Mouse (Mus musculus): ENCODE measurements around the gene Cp.
A peak's percentile ranks its signal among the peaks of the same experiment; 100 is the strongest.
"Not testable (repeated sequence)": the region's sequence is repeated elsewhere in the genome, so short reads cannot be mapped to it uniquely, and the experiment has no call there.

Gene Cp

GRCm38 (mm10) chr3:19956885-19957284, at the start of gene Cp:
Gene Cp (plus strand): TSS chr3:19957054.
- DNase-seq (ENCODE audit: low spot score in 2 of 2): no peak

DNA sequence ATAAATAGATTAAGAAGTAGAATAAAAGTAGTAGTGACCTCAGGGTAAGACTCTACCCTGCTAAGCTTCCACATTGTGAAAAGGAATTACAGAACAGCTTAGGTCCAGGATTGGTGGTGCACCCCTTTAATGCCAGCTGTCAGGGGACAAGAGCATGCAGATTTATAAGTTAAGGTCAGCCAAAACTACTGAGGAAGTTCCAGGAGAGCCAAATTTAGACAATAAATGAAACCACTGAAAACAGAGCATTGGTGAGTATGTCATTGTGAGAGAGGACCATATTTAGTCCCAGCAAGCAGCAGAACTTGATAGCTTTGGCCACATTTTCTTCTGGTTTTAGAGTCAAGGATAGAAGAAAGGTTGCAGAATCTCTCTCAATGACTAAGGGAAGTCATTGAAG, 8.3 kb upstream of the Cp start:
- DNase-seq (ENCODE audit: low spot score in 2 of 2): no peak

DNA sequence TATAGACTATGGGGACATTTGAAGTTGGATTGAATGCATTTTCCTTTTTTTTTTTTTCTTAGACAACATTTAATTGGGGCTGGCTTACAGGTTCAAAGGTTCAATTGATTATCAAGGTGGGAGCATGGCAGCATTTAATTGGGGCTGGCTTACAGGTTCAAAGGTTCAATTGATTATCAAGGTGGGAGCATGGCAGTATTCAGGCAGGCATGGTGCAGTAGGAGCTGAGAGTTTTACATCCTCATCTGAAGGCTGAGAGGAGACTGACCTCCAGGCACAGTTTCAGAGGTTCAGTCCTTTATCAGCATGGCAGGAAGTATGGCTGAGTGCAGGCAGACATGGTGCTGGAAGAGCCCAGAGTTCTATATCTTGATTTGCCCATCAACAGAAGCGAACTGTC, 7.5 kb upstream of the Cp start:
- not testable (repeated sequence) for DNase-seq (ENCODE audit: low spot score in 2 of 2)

DNA sequence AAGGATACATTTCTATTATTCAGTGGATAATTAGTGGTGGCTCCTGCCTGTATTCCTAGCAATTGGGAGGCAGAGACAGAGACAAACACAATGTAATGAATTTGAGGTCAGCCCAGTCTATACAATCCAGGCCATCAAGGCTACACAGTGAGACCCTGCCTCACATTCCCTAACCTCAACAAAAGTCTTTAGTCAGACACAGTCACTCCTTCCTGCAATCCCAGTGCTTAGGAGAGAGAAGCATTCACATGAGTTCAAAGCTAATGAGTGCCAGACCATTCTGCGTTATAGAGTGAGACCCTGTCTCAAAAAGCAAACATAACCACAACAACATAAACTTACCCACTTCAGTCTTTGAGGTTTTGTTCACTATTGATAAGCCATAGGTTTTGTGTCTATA, 3.4 kb upstream of the Cp start:
- no peak for DNase-seq (ENCODE audit: low spot score in 2 of 2)

DNA sequence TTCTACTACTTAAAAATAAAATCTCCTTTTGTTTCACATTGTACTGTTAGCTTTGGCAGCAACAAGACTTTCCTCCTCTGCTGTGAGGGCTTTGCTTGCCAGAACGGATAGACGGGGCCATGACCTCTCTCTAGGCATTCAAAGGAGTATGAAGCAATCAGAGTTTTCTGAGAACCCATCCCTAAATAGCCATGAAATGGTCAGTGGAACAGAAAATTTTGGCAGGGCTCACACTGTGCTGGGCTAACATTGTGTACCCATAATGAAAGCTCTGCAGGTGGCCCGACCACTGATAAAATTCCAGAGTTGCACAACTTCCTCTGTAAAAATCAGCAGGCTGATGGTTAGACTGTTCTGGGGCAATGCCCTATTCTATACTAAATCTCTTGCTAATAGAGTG, 3.0 kb upstream of the Cp start:
- DNase-seq (ENCODE audit: low spot score in 2 of 2): peak in 1 of 2 experiments; percentile 15

DNA sequence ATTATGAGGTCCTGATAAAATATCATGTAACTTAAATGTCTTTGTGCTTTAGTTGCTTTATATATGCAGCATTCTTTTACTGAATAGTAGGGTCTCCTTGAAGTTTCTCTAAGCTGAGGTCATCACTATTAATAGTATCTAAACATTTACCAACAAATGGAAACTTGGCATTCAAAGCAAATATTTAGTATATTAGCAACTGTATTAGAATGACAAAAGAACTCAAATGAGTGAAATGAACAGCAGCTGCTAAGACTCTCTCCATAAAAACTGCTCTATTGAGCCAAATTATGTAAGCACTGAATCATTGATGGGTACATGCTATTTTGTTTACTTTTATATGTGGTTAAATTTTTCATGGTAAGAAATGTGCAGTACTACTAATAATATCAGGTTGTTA, 1.2 kb downstream of the Cp start:
- DNase-seq (ENCODE audit: low spot score in 2 of 2): no peak

DNA sequence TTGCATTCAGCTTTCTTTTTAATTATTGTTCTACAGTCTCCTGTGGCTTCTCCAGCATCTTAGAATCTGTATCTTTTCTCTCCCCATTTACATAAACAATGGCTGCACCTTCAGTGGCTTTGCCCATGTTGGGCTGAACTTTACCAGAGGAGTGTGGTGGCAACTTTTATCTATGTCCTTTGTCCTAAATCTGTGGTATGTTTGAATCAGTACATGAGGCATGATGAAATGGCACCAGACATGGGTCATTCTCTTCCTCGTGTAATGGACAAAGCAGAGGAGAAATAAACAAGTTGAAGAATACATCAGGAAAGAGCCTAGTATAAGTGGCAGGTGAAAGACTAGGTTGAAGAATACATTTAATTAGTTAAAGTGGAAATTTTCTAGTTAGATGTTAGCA, 2.1 kb downstream of the Cp start:
- DNase-seq (ENCODE audit: low spot score in 2 of 2): no peak

DNA sequence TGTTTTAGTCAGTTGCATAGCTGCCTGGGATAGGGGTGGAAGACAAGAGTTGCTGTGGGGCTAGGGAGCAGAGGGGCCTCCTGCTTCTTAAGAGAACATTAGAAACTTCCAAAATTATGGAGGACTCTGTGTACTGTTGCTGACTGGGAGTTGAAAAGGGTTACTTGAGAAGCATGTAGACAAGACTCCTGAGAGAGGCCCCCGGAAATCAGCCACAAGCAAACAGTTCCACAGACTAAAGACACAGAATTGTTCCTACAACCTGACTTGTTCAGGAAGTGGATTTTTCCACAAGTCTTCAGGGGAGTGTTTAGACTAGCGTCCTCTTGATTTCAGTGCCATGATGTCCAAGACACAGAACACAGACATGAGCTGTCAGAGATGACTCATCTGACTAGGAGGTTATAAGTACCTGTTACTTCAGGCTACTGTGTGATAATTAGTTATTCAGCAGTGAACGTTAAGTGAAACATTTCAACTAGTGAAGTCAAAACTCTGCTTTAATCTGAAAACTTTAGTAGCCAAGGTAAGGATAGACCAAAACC, 3.8 kb downstream of the Cp start:
- no peak for DNase-seq (ENCODE audit: low spot score in 2 of 2)

DNA sequence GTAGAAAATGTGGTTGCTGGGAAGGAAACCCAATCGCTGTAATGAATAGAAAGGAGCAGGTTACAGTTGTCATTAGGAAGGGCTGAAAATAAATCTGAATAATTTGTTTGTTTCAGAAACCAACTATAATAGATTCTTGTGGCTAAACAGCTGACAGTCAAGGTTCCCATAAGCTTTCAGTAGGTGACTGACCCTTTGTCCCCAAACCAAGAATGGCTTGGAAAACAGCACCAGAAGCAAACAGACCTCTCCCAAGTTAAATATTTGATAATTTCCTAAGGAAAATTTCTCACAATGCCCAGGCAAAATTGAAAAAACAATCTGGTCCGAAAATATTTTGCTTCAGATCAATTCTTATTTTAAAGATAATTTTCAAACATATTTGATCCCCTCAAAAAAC, 4.5 kb downstream of the Cp start:
- DNase-seq (ENCODE audit: low spot score in 2 of 2): no peak

DNA sequence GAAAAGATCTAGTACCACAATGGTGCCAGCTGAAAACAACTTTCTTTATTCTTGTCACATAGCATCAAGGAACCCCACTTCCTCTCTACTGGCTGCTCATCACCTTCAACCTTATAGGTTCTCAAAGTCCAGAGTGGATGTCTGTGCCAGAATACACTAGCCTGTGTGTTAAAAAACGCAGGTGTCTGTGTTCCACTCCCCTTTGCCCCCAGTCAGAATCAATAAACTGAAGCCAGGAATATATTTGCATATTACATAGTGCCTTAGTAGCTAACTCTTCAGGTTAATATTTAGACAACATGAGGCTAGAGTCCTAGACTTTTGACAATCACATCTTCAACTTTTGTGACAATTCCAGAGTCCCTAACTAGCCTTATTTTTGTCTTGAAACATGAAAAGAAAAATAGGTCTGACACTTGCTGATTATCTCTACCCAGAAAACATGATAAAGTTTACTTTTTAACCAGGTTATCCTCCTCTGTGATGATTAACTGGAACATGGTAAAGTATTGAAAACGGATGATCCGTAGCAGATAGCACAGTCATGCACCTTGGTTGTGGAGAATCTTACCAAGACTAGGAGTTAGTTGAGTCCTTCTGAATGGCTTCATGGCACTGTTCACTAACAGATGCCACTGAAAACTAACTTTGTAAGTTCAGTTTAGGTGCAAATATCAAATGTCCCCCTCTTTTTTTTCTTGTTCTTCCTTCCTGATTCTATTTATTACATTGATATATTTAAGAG, 6.1 kb downstream of the Cp start:
- DNase-seq (ENCODE audit: low spot score in 2 of 2): no peak

GRCm38 (mm10) chr3:19964625-19965188, 7.9 kb downstream of the Cp start:
- DNase-seq (ENCODE audit: low spot score in 2 of 2): no peak

- no peak for DNase-seq (ENCODE audit: low spot score in 2 of 2)
These were observed 8.4 kb downstream of the Cp start for GRCm38 (mm10) chr3:19965239-19965638.

DNA sequence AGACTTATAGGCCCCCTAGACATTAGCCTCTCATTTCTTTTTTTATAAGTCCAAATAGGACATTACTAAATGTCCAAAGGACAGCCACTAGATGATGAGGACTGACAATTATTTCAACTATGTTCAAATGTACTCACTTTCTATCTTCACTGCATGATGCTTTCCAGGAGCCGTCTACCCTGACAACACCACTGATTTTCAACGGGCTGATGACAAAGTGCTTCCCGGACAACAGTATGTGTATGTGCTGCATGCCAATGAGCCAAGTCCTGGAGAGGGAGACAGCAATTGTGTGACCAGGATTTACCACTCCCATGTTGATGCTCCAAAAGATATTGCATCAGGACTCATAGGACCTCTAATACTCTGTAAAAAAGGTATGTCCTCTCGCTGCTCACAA, 9.2 kb downstream of the Cp start:
- DNase-seq (ENCODE audit: low spot score in 2 of 2): no peak

- DNase-seq (ENCODE audit: low spot score in 2 of 2): no peak
These were observed 21.6 kb downstream of the Cp start for GRCm38 (mm10) chr3:19978474-19978873.

GRCm38 (mm10) chr3:19981156-19981555, 24.3 kb downstream of the Cp start:
- DNase-seq (ENCODE audit: low spot score in 2 of 2): no peak

DNA sequence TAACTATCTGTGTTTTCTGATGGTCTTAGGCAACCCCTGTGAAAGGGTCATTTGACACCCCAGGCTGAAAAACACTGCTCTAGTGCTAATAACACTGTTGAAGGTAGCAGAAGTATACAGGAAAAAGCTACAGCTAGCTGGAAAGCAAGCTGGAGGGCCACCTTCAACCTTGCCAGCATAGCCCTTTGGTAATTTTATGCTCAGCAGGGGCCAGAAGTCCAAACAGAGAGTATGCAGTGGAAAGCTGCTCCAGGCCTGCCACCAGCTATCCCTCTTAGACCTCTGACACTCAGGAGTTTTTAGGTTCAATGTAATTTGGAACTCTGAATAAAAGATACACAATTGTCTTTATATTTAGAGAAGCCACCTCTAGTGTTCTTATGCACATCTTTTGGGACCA, 26.0 kb downstream of the Cp start:
- DNase-seq (ENCODE audit: low spot score in 2 of 2): no peak

- DNase-seq (ENCODE audit: low spot score in 2 of 2): no peak
These were observed 29.3 kb downstream of the Cp start for GRCm38 (mm10) chr3:19986123-19986522.

DNA sequence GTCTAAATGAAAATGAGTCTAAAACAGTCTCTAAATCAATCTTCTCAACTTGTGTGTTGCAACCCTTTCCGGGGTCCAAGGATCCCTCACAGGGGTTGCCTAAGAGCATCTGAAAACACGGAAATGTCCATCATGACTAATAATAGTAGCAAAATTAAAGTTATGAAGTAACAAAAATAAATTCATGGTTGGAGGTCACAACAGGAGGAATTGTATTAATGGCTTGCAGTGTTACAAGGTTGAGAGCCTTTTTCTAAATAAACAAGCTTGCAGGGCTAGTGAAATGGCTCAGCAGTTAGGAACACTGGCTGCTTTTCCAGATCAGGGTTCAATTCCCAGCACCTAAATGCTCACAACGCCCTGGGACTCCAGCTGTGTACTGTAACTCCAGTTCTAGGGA, 33.2 kb downstream of the Cp start:
- DNase-seq (ENCODE audit: low spot score in 2 of 2): no peak

DNA sequence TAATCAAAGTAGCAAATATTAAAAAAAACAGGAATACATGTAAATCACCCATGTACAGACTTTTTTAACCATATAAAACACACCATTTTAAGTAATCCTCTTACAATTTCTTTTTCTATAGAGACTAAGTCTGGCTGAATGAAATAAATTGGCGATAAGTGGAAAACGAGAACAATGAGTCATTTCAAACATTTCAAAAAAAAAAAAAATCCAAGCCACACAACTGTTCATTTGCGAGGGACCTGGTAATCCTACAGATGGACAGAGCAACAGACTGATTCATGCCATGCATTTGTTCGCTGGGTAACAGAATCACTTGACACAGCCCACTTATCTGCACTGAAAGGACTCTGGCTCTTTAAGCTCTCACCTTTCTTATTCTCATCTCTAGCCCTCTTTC, 35.5 kb downstream of the Cp start:
- no peak for DNase-seq (ENCODE audit: low spot score in 2 of 2)

DNA sequence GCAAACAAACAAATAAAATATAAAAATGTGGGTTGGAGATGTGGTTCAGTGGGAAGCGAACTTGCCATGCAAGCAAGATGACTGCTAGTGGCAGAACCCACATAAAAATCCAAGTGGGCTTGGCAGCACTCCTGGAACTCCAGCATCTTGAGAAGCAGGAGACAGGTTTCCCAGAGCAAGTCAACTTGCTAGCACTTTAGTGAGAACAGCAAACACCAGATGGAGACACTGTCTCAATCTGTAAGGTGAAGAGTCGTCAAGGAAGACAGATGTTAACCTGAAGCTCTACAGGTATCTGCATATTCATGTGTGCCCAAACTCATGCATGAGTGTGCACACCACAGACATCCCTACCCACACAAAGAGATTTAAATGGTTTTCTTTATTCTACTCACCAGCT, 42.7 kb downstream of the Cp start:
- DNase-seq (ENCODE audit: low spot score in 2 of 2): no peak

- DNase-seq (ENCODE audit: low spot score in 2 of 2): no peak
These were observed 44.0 kb downstream of the Cp start for GRCm38 (mm10) chr3:20000806-20001205.

DNA sequence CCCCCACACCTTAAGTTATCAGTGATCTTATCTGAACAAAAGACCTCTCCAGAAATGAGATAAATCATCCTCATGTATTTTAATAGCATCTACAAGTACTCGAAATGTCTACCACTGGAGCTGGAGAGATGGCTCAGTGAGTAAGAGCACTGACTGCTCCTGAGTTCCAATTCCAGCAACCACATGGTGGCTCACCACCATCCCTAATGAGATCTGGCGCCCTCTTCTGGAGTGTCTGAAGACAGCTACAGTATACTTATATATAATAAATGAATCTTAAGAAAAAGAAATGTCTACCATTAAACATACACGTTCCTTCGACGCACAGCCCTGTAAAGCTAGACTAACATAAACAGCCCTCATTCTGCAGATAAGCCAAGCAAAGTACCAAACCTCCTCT, 45.9 kb downstream of the Cp start:
- peak in 1 of 2 experiments; percentile 26 for DNase-seq (ENCODE audit: low spot score in 2 of 2)

GRCm38 (mm10) chr3:20004422-20004821, 47.6 kb downstream of the Cp start:
- no peak for DNase-seq (ENCODE audit: low spot score in 2 of 2)

- DNase-seq (ENCODE audit: low spot score in 2 of 2): no peak
These were observed 48.8 kb downstream of the Cp start for GRCm38 (mm10) chr3:20005611-20006010.

All from spleen, postnatal 10 days (tissue).